Mouse (Mus musculus) stomach, postnatal 0 days (tissue): ENCODE measurements around the gene Tmem26. TPM values are rescaled to one million over a fixed set of nuclear protein-coding genes. Genes with fewer than 3 reads are reported as not detected.

Source experiments
- ATAC-seq: fragments of 200-750 bp; cut with Nextera tagmentation; 2 replicates; pipeline ENCODE4 v1.8.0; 2017; ENCODE audit not compliant: low FRiP score, low TSS enrichment
- DNase-seq: peaks from one replicate; pipeline ENCODE4 v3.0.0-alpha.2; 2016; ENCODE audit warnings: low spot score
- H3K27ac ChIP-seq: fragments of 300-500 bp; sonication (generic); replicated peaks from 2 replicates; pipeline ENCODE4 v1.5.1; 2014; ENCODE audit warnings: mild to moderate bottlenecking, control low read depth
- H3K27me3 ChIP-seq: fragments of 300-500 bp; sonication (generic); 2 replicates; pipeline ENCODE4 v1.6.1; 2014; ENCODE audit warnings: low read length; ENCODE audit not compliant: control insufficient read depth, insufficient read depth
- H3K36me3 ChIP-seq: fragments of 300-500 bp; sonication (generic); 2 replicates; pipeline ENCODE4 v1.6.1; 2014; ENCODE audit warnings: low read length, mixed read lengths; ENCODE audit not compliant: control insufficient read depth, insufficient read depth
- H3K4me1 ChIP-seq: fragments of 300-500 bp; sonication (generic); replicated peaks from 2 replicates; pipeline ENCODE4 v1.6.1; 2014; ENCODE audit warnings: antibody characterized with exemption; ENCODE audit not compliant: control insufficient read depth, insufficient read depth
- H3K4me2 ChIP-seq: fragments of 300-500 bp; sonication (generic); replicated peaks from 2 replicates; pipeline ENCODE4 v1.6.1; 2014; ENCODE audit warnings: low read depth, mild to moderate bottlenecking, control low read depth, moderate library complexity
- H3K4me3 ChIP-seq: fragments of 300-500 bp; sonication (generic); 2 replicates; pipeline ENCODE4 v1.5.1; 2014; ENCODE audit warnings: low read depth, low read length, control low read depth
- H3K9ac ChIP-seq: fragments of 300-500 bp; sonication (generic); 2 replicates; pipeline ENCODE4 v1.6.1; 2014; ENCODE audit warnings: mild to moderate bottlenecking, low read length, control low read depth, mixed read lengths
- H3K9me3 ChIP-seq: fragments of 300-500 bp; sonication (generic); 2 replicates; pipeline ENCODE4 v1.6.1; 2016; ENCODE audit warnings: low read length; ENCODE audit not compliant: control insufficient read depth
- CTCF ChIP-seq: IDR thresholded peaks from 2 replicates; pipeline ENCODE4 v1.5.1; 2016; ENCODE audit warnings: antibody characterized with exemption, low read depth, mild to moderate bottlenecking, moderate library complexity
- EP300 ChIP-seq: optimal IDR thresholded peaks from 2 replicates; pipeline ENCODE3; 2016; ENCODE audit warnings: antibody characterized with exemption
- WGBS: fragments of 180-500 bp; shearing (Covaris S2); extraction: QIAGEN DNeasy Blood & Tissue Kit; methylation state at CpG from one replicate; pipeline ENCODE4 v1.1.7; 2014; 5-methylcytosine and 5-hydroxymethylcytosine counted together
- polyA plus RNA-seq: library from polyadenylated mRNA; unstranded; fragments of >200 nt; fragmentation: Nextera tagmentation; extraction: Ambion mirVana; gene quantifications from 2 replicates; pipeline ENCODE4 v1.2.1, GENCODE M21; 2015

The Tmem26 gene
- polyA plus RNA-seq, 1 experiment from 2014 or later, result 4.9 TPM

- Histone ChIP-seq H3K4me3 (no peak overlapping the region), H3K36me3 (no peaks in the 10 kb centered on the region), H3K4me1 (no peaks in the 10 kb centered on the region; the same call in 1 of the 2 replicates), H3K27me3 (no peaks in the 10 kb centered on the region), H3K9me3 (no peaks in the 10 kb centered on the region), H3K27ac (no peak overlapping the region), H3K4me2 (no peak overlapping the region), H3K9ac (no peak overlapping the region)
- TF ChIP-seq EP300 (no peak), CTCF (no peak)
- DNase-seq (no peak), ATAC-seq (no peak)
These were observed 27.6 kb upstream of the Tmem26 start for GRCm38 (mm10) chr10:68695760-68696336.

GRCm38 (mm10) chr10:68704268-68704667 lies 19.2 kb upstream of the Tmem26 start:
- H3K9me3 ChIP-seq, result no peaks in the 10 kb centered on the region
- H3K27ac ChIP-seq, result no peak overlapping the region
- H3K4me3 ChIP-seq, result no peak overlapping the region
- H3K4me2 ChIP-seq, result no peak overlapping the region
- H3K4me1 ChIP-seq, result no peaks in the 10 kb centered on the region
- ATAC-seq (no peak), DNase-seq (no peak)
- no peaks in the 10 kb centered on the region for H3K36me3 ChIP-seq
- no peaks in the 10 kb centered on the region for H3K27me3 ChIP-seq
- 61% methylated on average over 2 of the region's 2 CpGs for WGBS
- TF ChIP-seq CTCF (no peak), EP300 (no peak)
- H3K9ac ChIP-seq, result no peak overlapping the region

GRCm38 (mm10) chr10:68705471-68706036 lies 17.9 kb upstream of the Tmem26 start:
- ATAC-seq (no peak), DNase-seq (no peak)
- Histone ChIP-seq H3K9me3 (no peaks in the 10 kb centered on the region), H3K4me1 (no peaks in the 10 kb centered on the region), H3K4me3 (no peak overlapping the region), H3K36me3 (no peaks in the 10 kb centered on the region), H3K4me2 (no peak overlapping the region), H3K9ac (no peak overlapping the region), H3K27me3 (no peaks in the 10 kb centered on the region), H3K27ac (no peak overlapping the region)
- WGBS, result 70% methylated on average over 4 of the region's 4 CpGs
- TF ChIP-seq CTCF, result no peak
- TF ChIP-seq EP300, result no peak

GRCm38 (mm10) chr10:68707014-68707852 lies 16.2 kb upstream of the Tmem26 start:
- ATAC-seq, result no peak
- no peak for DNase-seq
- no peaks in the 10 kb centered on the region for H3K36me3 ChIP-seq
- H3K9ac ChIP-seq, result no peak overlapping the region
- H3K27me3 ChIP-seq, result no peaks in the 10 kb centered on the region
- no peak overlapping the region for H3K4me3 ChIP-seq
- TF ChIP-seq CTCF, result no peak
- no peaks in the 10 kb centered on the region for H3K9me3 ChIP-seq
- no peak overlapping the region for H3K27ac ChIP-seq
- H3K4me1 ChIP-seq, result no peaks in the 10 kb centered on the region
- WGBS, result 56% methylated on average over 3 of the region's 3 CpGs
- H3K4me2 ChIP-seq, result no peak overlapping the region

GRCm38 (mm10) chr10:68712926-68713325 lies 10.5 kb upstream of the Tmem26 start:
- no peaks in the 10 kb centered on the region for H3K36me3 ChIP-seq
- no peaks in the 10 kb centered on the region for H3K9me3 ChIP-seq
- H3K9ac ChIP-seq, result no peak overlapping the region
- H3K4me3 ChIP-seq, result no peak overlapping the region
- DNase-seq (no peak), ATAC-seq (no peak)
- no peak overlapping the region for H3K4me2 ChIP-seq
- H3K27ac ChIP-seq, result no peak overlapping the region
- no peak for TF ChIP-seq CTCF
- TF ChIP-seq EP300, result no peak
- WGBS, result 57% methylated on average over 2 of the region's 2 CpGs
- no peaks in the 10 kb centered on the region for H3K4me1 ChIP-seq
- no peaks in the 10 kb centered on the region for H3K27me3 ChIP-seq

GRCm38 (mm10) chr10:68714302-68714701 lies 9.1 kb upstream of the Tmem26 start:
- H3K27me3 ChIP-seq, result no peaks in the 10 kb centered on the region
- ATAC-seq (no peak), DNase-seq (no peak)
- WGBS, result 72% methylated on average over 3 of the region's 3 CpGs
- no peak for TF ChIP-seq CTCF
- TF ChIP-seq EP300, result no peak
- H3K9ac ChIP-seq, result no peak overlapping the region
- no peaks in the 10 kb centered on the region for H3K4me1 ChIP-seq
- no peak overlapping the region for H3K4me2 ChIP-seq
- no peaks in the 10 kb centered on the region for H3K36me3 ChIP-seq
- no peak overlapping the region for H3K4me3 ChIP-seq
- no peak overlapping the region for H3K27ac ChIP-seq
- H3K9me3 ChIP-seq, result no peaks in the 10 kb centered on the region
